Mouse (Mus musculus): ENCODE results near the gene Ints1. TPM values are rescaled to one million over a fixed set of nuclear protein-coding genes. Genes with fewer than 3 reads are reported as not detected.
"Not testable (repeated sequence)": the region's sequence is repeated elsewhere in the genome, so short reads cannot be mapped to it uniquely, and the experiment has no call there.

Gene Ints1
- total RNA-seq, 2 experiments from 2014 or later, result 43.3 to 47.3 TPM

DNA sequence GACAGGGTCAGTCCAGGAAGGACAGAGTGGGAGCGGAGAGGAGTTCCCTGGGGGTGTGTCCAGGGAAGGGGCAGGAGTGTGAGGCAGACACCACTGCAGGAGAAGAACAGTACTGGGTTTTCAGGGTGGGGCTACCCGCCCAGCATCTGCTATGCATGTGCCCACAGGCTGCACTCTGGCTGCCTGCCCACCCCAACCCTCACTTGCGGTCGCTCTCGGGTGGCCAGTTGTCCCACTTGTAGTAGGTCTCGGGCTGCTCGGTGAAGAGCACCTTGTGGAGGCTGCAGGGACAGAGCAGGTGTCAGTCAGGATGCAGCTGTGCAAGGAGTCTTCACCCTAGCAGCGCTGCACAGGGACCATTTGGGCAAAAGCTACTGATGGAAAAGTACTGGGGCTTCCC is 7.3 kb downstream of the Ints1 start:
- DNase-seq (ENCODE audit: low spot score), result no peak
- intact Hi-C loops (cut with DNase I), result no loop called here

DNA sequence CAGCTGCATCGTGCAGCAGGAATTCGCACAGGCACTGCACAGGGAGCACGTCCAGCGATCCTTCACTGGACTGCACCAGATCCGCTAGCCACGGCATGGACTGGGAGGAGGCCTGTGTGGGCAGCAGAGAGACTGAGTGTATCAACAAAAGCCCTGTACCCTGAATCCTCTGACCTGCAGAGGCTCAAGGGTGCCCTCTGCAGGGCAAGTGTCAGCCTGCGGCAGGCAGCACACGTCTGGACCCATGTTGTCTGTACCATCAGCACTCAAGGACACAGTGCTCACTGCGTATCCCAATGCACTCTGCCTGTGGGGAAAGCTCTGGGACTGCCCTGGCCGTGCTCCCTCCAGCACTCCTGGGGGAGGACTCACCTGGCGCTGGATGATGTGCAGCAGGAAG is 11.2 kb downstream of the Ints1 start:
- DNase-seq (ENCODE audit: low spot score), result no peak
- intact Hi-C loops (cut with DNase I), result no loop called here

DNA sequence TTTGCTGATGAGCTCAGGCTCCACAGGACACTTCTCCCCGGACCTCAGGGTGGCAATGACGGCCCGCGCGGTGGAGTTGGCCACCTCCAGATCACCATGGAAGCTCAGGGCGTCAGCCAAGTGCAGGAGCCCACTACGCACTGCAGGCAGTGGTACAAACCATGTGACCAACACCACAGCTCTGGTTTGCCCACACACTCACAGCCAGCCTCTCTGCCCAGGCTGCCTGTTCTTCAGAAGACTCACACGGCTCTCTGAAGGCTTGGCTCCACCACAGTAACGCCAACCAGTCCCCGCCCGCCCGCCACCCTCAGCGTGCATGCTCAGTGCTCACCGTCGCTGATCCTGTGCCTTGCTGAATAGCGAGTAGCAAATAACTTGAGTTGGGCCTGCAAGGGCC is 17.4 kb downstream of the Ints1 start:
- no peak for DNase-seq (ENCODE audit: low spot score)
- intact Hi-C loops (cut with DNase I), result no loop called here

DNA sequence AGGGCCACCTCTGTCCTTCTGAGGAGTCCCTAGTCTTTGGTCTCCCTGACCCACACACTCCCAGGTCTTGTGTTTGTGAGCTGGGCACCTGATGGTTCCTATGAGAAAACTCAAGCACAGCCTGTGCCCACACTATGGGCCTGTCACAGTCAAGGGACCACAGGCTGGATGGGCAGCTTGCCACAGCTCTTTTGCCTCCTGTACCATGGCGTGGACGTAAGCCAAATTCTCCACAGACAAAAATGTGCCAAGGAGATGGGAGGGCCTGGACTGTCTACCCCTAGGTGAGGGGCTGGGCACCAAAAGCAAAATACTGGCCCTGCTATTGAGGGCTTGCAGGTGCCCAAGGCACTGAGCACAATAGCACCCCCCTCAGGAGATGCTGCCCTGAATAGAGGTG is 18.9 kb downstream of the Ints1 start:
- intact Hi-C loops (cut with DNase I), result no loop called here
- no peak for DNase-seq (ENCODE audit: low spot score)

DNA sequence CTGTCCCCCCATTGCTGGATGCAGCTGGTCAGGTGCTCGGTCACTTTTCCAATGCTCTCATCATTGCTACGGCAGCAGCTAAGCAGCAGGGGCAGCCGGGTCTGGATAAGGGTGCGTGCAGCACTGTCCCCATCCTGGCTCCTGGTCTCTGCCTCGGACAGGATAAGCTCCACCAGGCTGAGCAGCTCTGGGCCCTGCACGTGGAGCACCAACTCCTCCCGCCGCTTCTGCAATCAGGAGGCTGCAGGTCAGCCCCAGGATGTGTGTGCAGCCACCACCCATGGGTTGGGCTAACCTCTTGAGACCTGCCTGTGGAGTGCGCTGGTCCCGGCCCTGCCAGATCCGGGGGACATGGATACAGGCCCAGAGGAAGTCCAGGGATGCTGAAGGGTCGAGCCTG is 19.3 kb downstream of the Ints1 start:
- intact Hi-C loops (cut with DNase I), result no loop called here
- DNase-seq (ENCODE audit: low spot score), result no peak

DNA sequence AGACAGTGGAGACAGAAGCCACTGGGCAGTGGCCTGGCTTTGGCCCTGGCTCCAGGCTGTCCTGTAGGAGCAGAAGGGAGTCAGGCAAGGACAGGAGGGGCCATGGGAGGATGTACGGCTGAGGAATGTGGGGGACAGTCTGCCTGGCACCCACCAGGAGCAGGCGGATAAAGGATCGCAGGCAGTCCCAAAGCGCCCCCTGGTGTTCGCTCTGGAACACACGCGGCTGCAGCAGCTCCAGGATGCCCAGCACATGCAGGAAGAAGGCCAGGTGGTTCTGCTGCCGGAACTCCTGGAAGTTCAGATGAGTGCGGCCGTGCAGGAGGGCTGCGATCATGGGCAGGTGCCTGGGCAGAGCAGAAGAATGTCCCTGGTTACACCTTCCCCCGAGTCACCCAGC is 20.7 kb downstream of the Ints1 start:
- DNase-seq (ENCODE audit: low spot score), result no peak
- intact Hi-C loops (cut with DNase I), result no loop called here

DNA sequence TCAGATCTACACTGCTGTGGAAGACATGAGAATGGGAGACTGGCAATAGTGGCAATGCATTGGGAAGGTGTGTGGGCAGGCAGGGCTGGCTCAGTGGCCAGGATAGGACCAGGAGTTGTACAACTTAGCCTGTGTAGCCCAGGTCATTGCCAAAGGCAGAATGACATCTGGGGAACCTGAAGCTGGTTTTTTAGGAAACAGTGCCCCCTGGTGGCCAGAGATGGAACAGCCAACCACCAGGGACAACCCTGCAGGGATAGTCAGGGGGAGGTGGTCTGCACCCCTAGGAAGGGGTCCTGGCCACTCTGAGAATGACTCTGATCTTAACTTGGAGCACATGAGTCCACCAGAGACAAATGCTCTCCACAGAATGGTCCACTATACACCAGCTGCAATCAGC is 24.9 kb downstream of the Ints1 start:
- no peak for DNase-seq (ENCODE audit: low spot score)
- intact Hi-C loops (cut with DNase I), result loop anchor here (1.0 kb wide), 2 partner anchors 33 to 214 kb away; no protein-coding TSS in a partner anchor

DNA sequence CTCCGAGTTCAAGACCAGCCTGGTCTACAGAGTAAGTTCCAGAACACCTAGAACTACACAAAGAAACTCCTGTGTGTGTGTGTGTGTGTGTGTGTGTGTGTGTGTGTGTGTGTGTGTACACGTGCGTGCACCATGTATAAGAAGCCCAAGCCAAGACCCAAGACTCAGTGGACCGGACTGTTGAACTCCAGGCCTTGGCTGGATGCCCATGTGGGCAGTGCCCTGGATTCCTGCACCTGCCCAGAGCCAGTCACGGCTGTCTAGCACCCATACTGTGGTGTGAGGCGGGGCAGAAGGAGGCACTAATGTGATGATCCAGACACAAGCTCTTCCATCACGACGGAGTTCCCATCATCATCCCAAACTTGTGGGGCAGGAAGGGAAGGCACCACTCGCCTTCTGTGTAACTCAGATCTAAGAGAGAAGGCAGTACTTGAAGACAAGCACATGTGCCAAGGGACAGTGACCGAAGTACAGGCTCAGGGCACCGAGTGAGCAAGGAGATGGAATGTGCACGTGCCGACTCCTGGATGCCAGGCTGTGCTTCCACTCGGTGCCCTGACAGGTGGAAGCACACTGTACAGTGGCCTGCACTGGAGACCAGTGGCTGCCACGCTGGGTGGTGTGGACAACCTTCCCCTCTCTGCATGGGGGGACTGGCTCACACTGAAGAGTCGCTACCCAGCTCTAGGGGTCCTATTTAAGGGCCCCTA is 25.9 kb downstream of the Ints1 start:
- no peak for DNase-seq (ENCODE audit: low spot score)
- intact Hi-C loops (cut with DNase I), result loop anchor here (1.0 kb wide), 2 partner anchors 32 to 213 kb away; no protein-coding TSS in a partner anchor

DNA sequence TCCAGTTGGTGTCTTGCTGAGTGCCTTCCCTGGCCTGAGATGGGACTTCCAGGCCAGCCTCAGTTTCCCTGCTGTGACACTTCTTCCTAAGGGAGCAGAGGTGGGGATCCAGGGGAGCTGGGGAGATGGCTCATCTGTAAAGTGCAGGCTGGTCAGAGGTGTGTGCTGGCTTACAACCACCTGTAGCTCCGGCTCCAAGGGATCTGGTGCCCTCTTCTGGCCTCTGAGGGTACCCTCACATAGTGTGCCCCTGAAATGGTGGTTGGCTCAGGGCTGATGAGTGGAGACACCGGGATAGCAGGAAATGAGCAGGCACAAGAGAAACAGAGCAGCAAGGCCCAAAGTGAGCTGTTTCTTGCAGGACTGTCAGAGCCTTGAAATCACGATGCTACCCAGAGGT is 29.7 kb downstream of the Ints1 start:
- DNase-seq (ENCODE audit: low spot score), result peak; percentile 34
- intact Hi-C loops (cut with DNase I), result loop anchor here (1.0 kb wide), 1 partner anchor 28 kb away; no protein-coding TSS in a partner anchor

DNA sequence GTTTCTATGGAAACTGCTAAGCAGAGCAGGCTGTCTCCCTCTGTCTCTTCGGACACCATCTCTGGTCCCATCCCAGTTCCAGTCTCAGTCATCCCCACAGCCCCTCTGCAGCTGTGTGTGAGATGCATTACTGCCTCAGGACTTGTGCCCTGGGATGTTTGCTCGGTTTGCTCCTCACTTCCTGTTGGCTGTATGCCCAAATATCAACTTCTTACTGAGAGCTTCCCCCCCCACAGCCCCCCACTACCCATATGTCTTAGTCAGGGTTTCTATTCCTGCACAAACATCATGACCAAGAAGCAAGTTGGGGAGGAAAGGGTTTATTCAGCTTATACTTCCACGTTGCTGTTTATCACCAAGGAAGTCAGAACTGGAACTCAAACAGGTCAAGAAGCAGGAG is 32.8 kb downstream of the Ints1 start:
- DNase-seq (ENCODE audit: low spot score); intact Hi-C loops (cut with DNase I): not testable (repeated sequence)

DNA sequence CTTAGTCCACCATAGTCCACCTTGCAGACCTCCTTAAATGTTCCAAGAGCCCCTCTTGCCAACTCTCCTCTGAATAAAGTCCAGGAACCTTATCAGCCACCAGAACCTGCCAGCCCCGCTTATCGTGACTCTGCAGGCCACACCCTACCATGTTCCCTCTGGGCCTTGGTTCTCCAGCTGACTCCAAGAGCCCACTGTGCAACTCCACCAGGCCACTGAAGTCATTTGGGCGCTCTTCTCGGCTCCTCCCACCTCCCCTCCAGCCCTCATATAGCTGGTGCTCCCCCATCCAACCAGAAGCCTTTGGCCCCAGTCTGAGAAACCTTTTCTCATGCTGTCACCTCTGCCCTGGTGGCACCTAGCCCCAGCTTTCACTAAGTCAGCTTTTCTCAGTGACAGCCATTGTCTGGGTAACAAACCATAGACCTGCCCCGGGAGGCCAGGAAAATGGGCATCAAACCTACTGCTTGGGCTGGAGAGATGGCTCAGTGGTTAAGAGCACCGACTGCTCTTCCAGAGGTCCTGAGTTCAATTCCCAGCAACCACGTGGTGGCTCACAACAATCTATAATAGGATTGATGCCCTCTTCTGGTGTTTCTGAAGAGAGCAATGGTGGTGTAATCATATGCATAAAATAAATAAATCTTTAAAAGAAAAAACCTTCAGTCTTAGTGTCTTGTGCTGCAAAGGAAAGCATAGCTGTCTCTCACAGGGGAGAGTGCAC is 36.7 kb downstream of the Ints1 start:
- intact Hi-C loops (cut with DNase I), result no loop called here
- DNase-seq (ENCODE audit: low spot score), result no peak

DNA sequence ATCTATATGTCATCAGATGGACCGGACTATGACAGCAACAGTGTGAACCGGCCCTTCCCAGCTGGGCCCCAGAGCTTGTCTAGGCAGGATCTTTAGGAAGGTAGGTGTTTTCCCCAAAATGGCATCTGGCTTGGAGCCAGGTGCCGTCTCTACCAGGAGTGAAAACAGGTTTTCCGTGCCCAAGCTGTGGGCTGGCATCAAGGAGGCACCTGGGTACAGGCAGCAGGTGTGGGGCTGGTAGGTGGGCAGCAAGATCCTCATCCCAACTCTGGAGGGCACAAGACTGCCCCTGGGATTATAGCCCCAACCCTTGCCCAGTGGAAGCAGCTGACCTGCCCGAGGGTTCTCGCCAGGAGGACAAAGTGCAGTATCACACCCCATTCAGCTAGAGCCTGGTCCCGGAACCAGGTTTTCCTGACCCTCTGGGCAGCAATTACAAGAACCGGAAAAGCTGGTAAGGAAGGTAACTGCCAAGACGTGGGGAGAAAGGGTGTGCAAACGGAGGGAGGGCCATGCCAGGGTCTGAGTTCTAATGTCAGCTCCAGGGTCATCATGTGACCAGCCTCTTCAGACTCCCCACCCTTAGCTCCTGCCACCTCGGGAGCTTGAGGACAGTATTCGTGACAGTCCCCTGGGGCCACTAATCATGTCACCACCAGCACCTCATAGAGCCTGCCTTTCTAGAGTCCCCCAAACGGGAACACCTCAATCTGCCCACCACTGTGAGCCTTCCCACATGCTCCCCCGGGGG is 37.5 kb downstream of the Ints1 start:
- intact Hi-C loops (cut with DNase I), result no loop called here
- DNase-seq (ENCODE audit: low spot score), result no peak

DNA sequence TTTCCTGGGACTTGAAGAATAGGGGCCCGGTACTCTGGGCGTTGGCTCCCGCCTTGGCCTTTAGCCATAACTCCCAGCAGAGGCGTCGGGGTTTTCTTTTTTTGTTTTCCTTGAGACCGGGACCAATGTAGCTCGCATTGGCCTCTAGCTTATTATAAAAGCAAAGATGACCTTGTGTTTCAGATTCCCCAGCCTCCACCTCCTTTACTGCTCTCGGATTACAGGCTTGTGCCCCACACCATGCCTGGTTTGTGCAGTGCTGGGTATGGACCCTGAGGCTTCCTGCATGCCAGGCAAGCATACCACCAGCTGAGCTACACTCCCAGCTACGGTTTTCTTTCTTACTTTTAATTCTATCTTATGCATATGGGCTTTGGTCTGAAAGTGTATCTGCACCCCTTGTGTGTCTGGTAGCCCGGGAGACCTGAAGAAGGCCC is 39.0 kb downstream of the Ints1 start:
- no peak for DNase-seq (ENCODE audit: low spot score)
- intact Hi-C loops (cut with DNase I), result no loop called here

DNA sequence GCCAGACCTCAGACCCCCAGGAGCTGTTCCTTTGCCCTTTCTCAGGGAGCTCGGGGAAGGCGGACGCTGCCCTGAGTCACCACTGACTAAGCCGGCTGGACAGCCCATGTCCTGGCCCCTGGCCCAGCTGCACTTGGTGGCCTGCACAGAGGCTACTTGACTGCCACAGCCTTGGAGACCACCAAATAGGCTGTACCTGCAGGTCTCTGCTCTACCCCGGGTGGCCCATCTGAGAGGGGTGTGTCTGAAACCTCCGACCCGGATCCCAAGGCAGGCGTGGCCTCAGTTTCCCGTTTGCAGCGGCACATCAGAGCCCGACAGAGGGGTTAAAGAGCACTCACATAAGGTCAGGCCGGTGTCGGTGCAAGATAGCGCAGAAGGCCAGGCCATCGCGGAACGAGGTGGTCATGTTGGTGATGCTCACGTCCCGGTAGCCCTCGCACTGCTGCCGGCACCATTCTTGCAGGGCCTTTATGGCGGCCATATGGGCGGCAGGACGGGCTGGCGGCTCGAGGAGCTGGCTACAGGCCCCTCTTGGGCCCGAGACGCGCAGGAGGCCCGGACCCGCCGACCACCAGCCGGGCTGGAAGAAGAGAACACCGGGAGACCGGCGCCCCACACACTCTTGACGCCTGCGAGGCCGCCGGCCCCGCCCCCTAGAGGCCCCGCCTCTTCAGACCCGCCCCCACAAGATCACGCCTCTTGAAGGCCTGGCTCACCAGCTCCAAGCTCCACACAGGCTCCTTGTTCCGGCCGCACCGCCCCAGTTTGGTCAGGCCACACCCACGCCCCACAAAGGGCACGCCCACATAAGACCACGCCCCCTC is 39.6 kb downstream of the Ints1 start, which contains the start of gene Micall2:
Gene Micall2 (minus strand): TSS at position 660 of the 827 bp plus-strand sequence.
- intact Hi-C loops (cut with DNase I), result no loop called here
- DNase-seq (ENCODE audit: low spot score), result peak; percentile 95

DNA sequence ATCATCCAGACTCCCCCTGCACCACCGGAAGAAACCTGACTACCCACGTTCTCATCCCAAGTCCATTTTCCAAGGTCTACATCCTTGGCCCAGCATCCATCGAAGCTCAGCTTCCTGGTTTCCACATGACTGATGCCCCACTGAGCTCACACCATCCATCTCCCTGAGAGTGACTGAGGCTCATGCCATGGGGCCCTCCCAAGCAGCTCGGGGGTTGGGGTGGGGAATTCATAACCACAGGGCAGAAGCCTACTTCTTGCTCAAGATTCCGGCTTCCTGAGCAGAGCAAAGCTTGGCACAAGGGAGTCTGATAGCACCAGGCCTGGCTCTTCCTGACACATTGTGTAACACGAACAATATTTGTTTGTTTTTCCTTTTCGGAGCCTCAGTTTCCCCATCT is 40.7 kb downstream of the Ints1 start:
- no peak for DNase-seq (ENCODE audit: low spot score)
- intact Hi-C loops (cut with DNase I), result no loop called here

DNA sequence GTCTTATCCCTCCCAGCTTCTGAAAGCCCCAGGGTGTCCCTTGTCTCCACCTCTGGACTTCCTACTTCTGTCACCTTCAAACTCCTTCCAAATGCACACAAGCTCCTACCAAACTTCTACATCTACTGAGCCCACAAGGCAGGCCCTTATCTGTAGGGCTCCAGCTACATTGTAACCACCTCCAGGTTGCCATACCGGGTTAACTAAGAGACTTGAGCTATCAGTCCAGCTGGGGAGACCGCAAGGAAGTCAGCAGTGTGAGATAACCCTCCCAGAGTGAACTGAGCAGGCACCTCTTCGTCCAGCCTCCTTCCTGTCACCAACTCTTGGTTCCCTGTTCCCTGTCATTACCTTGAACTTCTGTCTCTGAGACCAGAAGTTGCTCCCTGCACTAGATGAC is 41.5 kb downstream of the Ints1 start:
- intact Hi-C loops (cut with DNase I), result no loop called here
- no peak for DNase-seq (ENCODE audit: low spot score)

DNA sequence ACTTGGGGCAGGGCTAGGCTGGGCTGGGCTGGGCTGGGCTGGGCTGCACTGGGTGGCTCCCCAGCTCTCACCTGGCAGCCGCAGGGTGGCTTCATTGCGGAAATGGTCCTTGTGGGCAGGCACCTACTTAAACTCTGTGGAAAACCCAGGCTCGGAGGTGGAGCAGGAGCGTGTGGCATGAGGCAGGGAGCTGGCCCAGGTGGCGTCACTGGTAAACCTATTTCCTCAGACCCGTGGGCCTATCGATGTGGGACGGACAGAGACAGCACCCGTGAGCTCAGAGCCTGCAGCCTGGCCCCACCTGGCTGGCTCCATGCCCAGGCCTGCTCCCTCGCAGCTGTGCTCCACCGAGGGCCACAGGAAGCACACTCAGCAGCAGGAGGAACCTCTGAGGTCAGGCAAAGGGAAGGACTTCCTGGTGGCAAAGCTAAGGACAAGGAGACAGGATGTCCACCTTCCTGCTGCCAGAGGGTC is 42.8 kb downstream of the Ints1 start:
- intact Hi-C loops (cut with DNase I), result no loop called here
- peak; percentile 47 for DNase-seq (ENCODE audit: low spot score)

DNA sequence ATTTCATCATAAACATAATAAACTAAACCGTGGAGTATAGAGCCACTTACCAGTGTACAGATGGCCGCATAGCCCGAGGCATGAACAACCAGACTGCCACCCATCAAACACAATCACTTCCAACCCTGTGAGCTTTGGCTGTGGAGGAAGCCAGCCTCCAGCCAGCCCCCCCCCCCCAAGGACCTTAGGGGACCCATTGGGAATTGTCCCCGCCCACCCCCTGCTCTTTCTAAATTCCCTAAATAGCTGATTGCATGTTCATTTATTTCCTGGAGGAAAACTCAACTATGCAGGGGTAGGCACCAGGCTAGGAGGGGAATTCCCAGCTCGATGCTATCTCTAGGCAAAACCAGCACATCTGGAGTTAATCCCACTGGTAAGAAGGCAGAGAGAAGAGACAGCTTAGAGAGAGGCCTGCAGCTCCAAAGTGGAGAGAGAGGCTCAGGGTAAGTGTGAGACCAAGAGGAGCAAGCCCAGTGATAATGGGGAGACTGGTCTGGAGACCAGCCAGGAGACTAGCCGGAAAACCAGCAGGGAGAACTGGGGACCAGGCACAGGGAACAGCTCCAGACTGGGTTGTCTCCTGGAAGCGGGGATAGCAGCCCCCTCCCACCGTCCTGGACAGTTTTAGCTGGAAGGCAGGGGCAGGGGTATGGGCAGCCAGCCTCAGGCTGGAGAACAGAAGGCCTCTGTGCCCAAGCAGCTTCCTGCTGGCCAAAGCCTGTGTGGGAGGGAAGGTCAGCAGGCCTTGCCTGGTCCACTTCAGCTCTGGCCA is 44.6 kb downstream of the Ints1 start:
- no peak for DNase-seq (ENCODE audit: low spot score)
- intact Hi-C loops (cut with DNase I), result no loop called here

DNA sequence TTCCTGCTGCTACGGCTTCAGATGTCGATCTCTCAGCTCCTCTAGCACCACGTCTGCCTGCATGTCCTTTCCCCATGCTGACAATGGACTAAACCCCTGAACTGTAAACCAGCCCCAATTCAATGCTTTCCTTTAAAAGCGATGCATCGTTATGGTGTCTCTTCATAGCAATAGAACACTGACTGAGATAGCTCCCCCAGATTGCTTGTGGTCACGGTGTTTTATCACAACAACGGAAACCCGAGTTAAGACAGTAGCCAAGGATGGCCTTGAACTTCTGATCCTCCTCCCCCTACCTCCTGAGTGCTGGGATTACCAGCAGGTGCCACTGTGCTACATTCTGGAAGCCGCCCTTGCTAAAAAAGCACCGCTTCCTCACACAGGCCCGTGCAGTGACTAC is 48.2 kb downstream of the Ints1 start:
- intact Hi-C loops (cut with DNase I), result no loop called here
- DNase-seq (ENCODE audit: low spot score), result no peak
